Mouse (Mus musculus) forebrain, embryonic 16.5 days (tissue): ENCODE results near the gene Il21. TPM values are rescaled to one million over a fixed set of nuclear protein-coding genes. Genes with fewer than 3 reads are reported as not detected.

ENCODE experiments used
- ATAC-seq: fragments of 200-750 bp; cut with Nextera tagmentation; 2 replicates; pipeline ENCODE4 v1.8.0; 2017; ENCODE audit warnings: mild to moderate bottlenecking, moderate library complexity
- H3K27ac ChIP-seq: fragments of 300-500 bp; sonication (generic); 2 replicates; pipeline ENCODE4 v1.5.1; 2014; ENCODE audit warnings: low read length, control low read depth
- H3K27me3 ChIP-seq: fragments of 300-500 bp; sonication (generic); replicated peaks from 2 replicates; pipeline ENCODE4 v1.6.1; 2014; ENCODE audit warnings: low read length; ENCODE audit not compliant: control insufficient read depth, insufficient read depth
- H3K36me3 ChIP-seq: fragments of 300-500 bp; sonication (generic); 2 replicates; pipeline ENCODE4 v1.6.1; 2014; ENCODE audit not compliant: control insufficient read depth, insufficient read depth
- H3K4me1 ChIP-seq: fragments of 300-500 bp; sonication (generic); replicated peaks from 2 replicates; pipeline ENCODE4 v1.6.1; 2014; ENCODE audit warnings: low read length; ENCODE audit not compliant: control insufficient read depth, insufficient read depth
- H3K4me2 ChIP-seq: fragments of 300-500 bp; sonication (generic); 2 replicates; pipeline ENCODE4 v1.6.1; 2014; ENCODE audit warnings: mild to moderate bottlenecking, low read length, control low read depth
- H3K4me3 ChIP-seq: fragments of 300-500 bp; sonication (generic); replicated peaks from 2 replicates; pipeline ENCODE4 v1.5.1; 2014; ENCODE audit warnings: mild to moderate bottlenecking, low read length, control low read depth
- H3K9ac ChIP-seq: fragments of 300-500 bp; sonication (generic); replicated peaks from 2 replicates; pipeline ENCODE4 v1.6.1; 2014; ENCODE audit warnings: low read depth, low read length, control low read depth
- H3K9me3 ChIP-seq: fragments of 300-500 bp; sonication (generic); 2 replicates; pipeline ENCODE4 v1.6.1; 2016; ENCODE audit warnings: low read length; ENCODE audit not compliant: control insufficient read depth
- WGBS: fragments of 180-500 bp; shearing (Covaris S2); extraction: QIAGEN DNeasy Blood & Tissue Kit; methylation state at CpG from one replicate; pipeline ENCODE4 v1.1.7; 2014; 5-methylcytosine and 5-hydroxymethylcytosine counted together
- polyA plus RNA-seq: library from polyadenylated mRNA; unstranded; fragments of >200 nt; fragmentation: Nextera tagmentation; extraction: Ambion mirVana; gene quantifications from 2 replicates; pipeline ENCODE4 v1.2.1, GENCODE M21; 2015

Il21 gene
- not detected in 2 replicates for polyA plus RNA-seq

DNA sequence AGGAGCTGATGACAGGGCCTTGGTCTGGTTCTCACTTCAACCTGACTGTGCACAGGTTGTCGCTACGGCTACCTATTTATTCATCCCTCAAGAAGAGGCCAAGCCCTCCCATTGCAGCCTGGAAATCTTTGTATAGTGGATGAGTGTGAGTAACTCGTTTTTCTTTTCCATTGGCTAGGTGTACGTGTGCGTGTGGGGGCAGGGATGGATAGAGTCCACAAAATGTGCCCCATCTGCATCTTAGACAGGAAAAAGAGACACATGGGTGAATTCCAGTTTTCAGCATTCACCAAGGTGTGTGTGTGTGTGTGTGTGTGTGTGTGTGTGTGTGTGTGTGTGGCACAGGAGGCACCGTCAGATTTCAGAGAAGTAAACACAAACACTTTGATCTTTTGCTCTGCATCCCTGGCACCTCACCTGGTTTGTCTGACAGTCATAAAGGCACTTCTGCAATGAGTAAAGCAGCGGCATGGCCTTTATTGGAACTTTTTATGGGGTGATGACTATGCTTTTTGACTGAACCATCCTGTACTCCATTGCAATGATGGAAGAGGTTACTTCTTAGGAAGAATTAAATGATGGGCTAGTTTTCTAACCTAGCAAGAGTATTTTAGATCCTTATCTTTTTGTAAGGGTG is at the start of gene Il21:
TSS of gene Il21 (minus strand) at position 51 of the 637 bp plus-strand sequence.
- Histone ChIP-seq H3K4me3 (no peak within 1 kb of the TSS), H3K36me3 (no peaks in the 10 kb centered on the region), H3K4me2 (no peak within 1 kb of the TSS), H3K27ac (no peak within 1 kb of the TSS), H3K9me3 (no peaks in the 10 kb centered on the region), H3K9ac (no peak within 1 kb of the TSS), H3K4me1 (no peaks in the 10 kb centered on the region), H3K27me3 (no peaks in the 10 kb centered on the region)
- WGBS = 87% methylated on average over 7 of the region's 7 CpGs
- ATAC-seq = no peak

DNA sequence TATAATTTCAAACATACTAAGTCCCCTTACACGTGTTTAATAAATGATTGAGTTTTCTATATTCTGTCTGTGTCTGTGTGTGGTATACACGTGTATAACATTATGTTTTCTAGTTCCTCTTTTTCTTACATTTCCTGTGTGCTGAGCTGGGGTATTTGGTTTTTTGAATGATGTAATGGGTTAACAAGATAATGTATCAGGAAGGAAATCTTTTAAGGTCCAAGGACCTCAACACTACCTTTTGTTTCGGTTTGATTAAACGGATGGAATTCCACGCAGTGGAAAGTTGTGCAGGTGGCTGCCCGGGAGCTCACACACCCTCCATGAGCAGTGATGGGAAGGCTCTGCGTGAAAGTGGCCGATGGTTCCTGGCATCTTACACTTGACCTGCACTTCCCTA is 48.4 kb upstream of the Il21 start:
- Histone ChIP-seq H3K4me3 (no peak overlapping the region), H3K9me3 (no peaks in the 10 kb centered on the region), H3K27me3 (no peaks in the 10 kb centered on the region), H3K36me3 (no peaks in the 10 kb centered on the region), H3K27ac (no peak overlapping the region), H3K4me1 (no peaks in the 10 kb centered on the region), H3K4me2 (no peak overlapping the region), H3K9ac (no peak overlapping the region)
- WGBS = 74% methylated on average over 8 of the region's 8 CpGs
- no peak for ATAC-seq

DNA sequence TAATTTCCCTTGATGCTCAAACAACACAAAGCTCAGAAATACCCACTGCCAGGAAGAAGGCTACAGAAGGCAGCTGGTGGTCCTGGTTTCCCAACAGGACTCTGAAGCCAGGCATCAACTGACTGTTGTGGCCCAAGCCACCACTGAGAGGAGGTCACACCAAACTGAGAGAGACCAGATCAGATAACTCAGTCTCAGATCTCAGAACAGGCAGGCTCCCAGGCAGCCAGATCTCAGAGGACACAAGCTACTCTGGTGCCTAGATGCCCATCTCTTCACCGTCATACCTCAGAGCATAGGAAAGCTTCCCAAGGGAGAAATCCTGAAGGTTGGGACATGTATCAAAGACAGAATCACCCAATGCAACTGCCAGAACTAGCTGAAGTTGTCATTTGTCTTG is 47.8 kb upstream of the Il21 start:
- Histone ChIP-seq H3K36me3 (no peaks in the 10 kb centered on the region), H3K27ac (no peak overlapping the region), H3K27me3 (no peaks in the 10 kb centered on the region), H3K4me2 (no peak overlapping the region), H3K9ac (no peak overlapping the region), H3K9me3 (no peaks in the 10 kb centered on the region), H3K4me1 (no peaks in the 10 kb centered on the region), H3K4me3 (no peak overlapping the region)
- WGBS = 85% methylated on average over 1 of the region's 1 CpGs
- no peak for ATAC-seq

DNA sequence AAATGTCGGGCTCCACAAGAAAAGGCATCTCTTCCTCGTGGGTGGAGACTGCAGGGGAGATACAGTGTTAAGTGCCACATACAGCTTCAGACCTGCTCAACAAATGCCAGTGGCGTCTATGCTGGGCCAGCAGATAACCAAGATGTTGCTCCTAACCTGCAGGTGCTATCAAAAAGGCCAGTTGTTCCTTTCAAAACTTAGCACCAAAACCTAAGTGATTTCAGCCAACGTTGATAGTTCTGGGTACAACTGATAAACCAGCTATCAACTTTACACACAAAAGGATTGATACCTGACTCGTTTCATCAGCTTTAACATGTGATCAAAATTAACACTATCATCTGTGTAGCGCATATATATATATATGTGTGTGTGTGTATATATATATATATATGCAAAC is 42.2 kb upstream of the Il21 start:
- Histone ChIP-seq H3K27ac (no peak overlapping the region), H3K27me3 (no peaks in the 10 kb centered on the region), H3K36me3 (no peaks in the 10 kb centered on the region), H3K4me2 (no peak overlapping the region), H3K4me3 (no peak overlapping the region), H3K9me3 (no peaks in the 10 kb centered on the region), H3K4me1 (no peaks in the 10 kb centered on the region), H3K9ac (no peak overlapping the region)
- 76% methylated on average over 6 of the region's 6 CpGs for WGBS
- no peak for ATAC-seq

DNA sequence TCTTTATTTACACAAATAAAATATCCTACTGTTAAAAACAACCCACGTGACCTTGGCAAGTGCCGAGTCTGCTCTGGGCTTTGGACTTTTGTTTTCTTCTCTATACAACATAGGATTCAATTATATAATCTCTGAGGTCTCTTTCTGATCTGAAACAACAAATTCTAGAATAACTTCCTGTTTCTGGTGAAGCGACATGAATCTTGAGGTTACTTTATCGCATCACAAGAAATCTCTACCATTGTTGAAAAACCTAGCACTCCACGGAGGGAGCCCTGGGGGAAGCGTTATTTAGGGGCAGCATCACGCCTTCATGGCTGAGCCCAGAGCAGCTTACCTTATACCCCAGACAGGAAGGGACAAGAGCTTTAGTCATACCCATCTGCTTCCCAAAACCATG is 40.7 kb upstream of the Il21 start:
- H3K4me3 ChIP-seq = no peak overlapping the region
- WGBS = 89% methylated on average over 7 of the region's 7 CpGs
- H3K9me3 ChIP-seq = no peaks in the 10 kb centered on the region
- H3K27ac ChIP-seq = no peak overlapping the region
- no peak overlapping the region for H3K4me2 ChIP-seq
- no peaks in the 10 kb centered on the region for H3K4me1 ChIP-seq
- no peak overlapping the region for H3K9ac ChIP-seq
- H3K36me3 ChIP-seq = no peaks in the 10 kb centered on the region
- no peaks in the 10 kb centered on the region for H3K27me3 ChIP-seq
- ATAC-seq = no peak

DNA sequence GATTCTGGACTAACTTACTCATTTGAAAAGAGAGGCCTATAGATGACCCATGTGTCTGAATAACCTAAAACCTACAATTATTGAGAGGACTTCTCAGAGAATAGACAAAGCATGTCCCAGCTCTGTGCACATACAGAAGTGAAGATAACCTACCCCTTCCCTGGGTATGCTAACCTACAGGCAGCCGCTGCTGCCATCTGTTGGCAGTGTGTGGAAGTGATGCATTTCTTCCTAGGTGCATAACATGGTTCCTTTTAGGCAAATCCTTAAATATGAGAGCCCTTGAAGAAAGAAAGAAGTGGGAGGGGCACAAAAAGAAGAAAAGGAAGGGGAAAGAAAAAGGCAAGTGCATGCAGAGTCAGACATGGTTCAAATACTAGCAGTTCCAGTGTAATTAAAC is 38.8 kb upstream of the Il21 start:
- Histone ChIP-seq H3K9ac (no peak overlapping the region), H3K4me3 (no peak overlapping the region), H3K9me3 (no peaks in the 10 kb centered on the region), H3K4me2 (no peak overlapping the region), H3K27ac (no peak overlapping the region), H3K36me3 (no peaks in the 10 kb centered on the region), H3K4me1 (no peaks in the 10 kb centered on the region), H3K27me3 (no peaks in the 10 kb centered on the region)
- peak; percentile 55; the same call in 1 of the 2 replicates for ATAC-seq
- 5% methylated on average over 1 of the region's 1 CpGs for WGBS

DNA sequence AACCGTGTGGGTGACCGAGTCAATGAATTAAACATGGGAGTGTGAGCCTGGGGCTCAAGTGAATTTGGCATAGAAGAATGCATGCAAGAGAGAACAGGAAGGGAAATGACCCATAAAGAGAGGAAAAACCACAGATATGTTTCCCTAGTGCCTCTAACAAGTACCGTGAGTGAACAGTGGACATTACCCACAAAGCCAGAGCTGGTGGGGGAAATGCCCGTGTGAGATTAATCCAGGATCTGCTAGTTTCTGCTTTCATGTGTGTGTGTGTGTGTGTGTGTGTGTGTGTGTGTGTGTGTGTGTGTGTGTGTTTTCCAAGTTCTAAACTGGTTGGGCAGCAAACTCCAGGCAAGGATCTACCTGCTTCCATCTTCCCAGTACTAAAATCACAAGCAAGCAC is 37.5 kb upstream of the Il21 start:
- Histone ChIP-seq H3K9ac (no peak overlapping the region), H3K27ac (no peak overlapping the region), H3K4me3 (no peak overlapping the region), H3K9me3 (no peaks in the 10 kb centered on the region), H3K4me1 (no peaks in the 10 kb centered on the region), H3K4me2 (no peak overlapping the region), H3K36me3 (no peaks in the 10 kb centered on the region), H3K27me3 (no peaks in the 10 kb centered on the region)
- no peak for ATAC-seq
- 90% methylated on average over 4 of the region's 4 CpGs for WGBS

DNA sequence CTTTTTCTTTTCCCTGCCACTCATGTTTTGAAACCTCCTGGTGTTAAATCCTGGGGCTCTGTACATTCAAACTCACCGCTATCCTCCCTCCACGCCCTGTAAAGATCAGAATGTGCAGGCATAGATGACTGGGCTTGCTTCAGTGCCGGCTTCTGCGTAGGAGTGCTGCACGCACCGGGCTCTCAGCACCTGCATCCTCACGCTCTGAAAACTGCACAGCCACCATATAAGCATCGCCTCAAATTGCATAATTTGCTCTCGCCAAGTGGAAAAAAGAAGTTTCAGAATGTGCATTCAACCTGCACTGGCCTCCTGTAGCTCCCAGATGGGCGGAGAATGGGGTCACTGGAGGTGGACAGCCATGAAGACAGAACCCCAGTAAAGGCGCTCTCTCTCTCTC is 35.9 kb upstream of the Il21 start:
- no peak overlapping the region for H3K4me2 ChIP-seq
- 82% methylated on average over 11 of the region's 11 CpGs for WGBS
- H3K4me1 ChIP-seq = no peaks in the 10 kb centered on the region
- H3K9ac ChIP-seq = no peak overlapping the region
- no peak overlapping the region for H3K27ac ChIP-seq
- ATAC-seq = no peak
- H3K4me3 ChIP-seq = no peak overlapping the region
- no peaks in the 10 kb centered on the region for H3K27me3 ChIP-seq
- no peaks in the 10 kb centered on the region for H3K9me3 ChIP-seq
- H3K36me3 ChIP-seq = no peaks in the 10 kb centered on the region

DNA sequence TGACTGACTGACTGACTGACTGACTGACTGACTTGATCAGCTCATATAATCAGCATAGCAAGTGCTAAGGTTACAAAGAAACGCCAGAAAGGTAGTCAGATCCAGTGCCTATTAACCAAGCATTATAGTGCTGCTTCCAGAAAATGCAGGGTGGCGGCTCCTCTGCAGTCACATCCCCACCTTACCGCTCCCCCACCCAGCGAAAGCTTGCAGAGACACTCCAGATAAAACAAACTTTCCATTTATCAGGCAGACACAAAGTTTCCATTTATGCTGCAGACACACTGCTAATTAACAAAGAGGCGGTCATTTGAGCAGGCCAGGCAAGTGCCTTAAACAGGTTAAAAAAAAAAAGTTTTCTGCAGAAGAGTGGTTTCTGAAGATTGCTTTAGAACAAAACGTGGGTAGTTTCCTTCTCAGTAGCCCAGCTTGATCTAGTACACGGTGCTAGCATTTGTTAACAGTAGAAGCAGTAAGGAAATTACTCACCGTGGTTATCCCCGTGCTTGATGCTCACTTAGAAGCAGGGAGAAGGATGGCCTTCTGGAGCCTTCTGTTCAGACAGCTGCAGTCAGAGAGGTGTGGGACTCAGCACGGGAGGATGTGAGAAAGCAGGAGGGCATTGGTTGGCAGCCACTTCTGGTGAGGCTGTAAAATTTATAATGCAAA is 27.0 kb upstream of the Il21 start:
- Histone ChIP-seq H3K36me3 (no peaks in the 10 kb centered on the region), H3K4me2 (no peak overlapping the region), H3K9ac (no peak overlapping the region), H3K27me3 (no peaks in the 10 kb centered on the region), H3K27ac (no peak overlapping the region), H3K9me3 (no peaks in the 10 kb centered on the region), H3K4me3 (no peak overlapping the region), H3K4me1 (no peaks in the 10 kb centered on the region)
- peak; percentile 50 for ATAC-seq
- WGBS = 54% methylated on average over 10 of the region's 10 CpGs
